Mouse (Mus musculus) gastrocnemius, postnatal 14 days (tissue): Measurements from ENCODE around the gene Pole2. TPM values are rescaled to one million over a fixed set of nuclear protein-coding genes. Genes with fewer than 3 reads are reported as not detected.

Experiments
- DNase-seq: peaks from one replicate; pipeline ENCODE4 v3.0.0; 2021; ENCODE audit warnings: mixed read lengths
- intact Hi-C: fragments of 180-260 bp; cut with DNase I; formaldehyde crosslinking; loops from one replicate; pipeline ENCODE4 v1.15.1; 2025; ENCODE audit warnings: low total_unique reads
- long read RNA-seq, 2 experiments: library from polyadenylated mRNA; stranded (forward); transcript quantifications; one replicate each; pipeline ENCODE4 v2.0.0; 2021
- total RNA-seq, 2 experiments: library from RNA; stranded (reverse); gene quantifications; 2 replicates each; pipeline ENCODE4 v1.2.3; 2021

Pole2 gene
- 1 to 10 TPM in 1 of 2 experiments, under 1 TPM in 1; 0.80 to 1.7 TPM for total RNA-seq
- long read RNA-seq, experiment 1, result 0 reads
- long read RNA-seq, experiment 2, partial matches to known transcripts, result 0 of 1 reads
- long read RNA-seq, experiment 2, other reads (novel, unspliced or antisense), result 0 of 1 reads

- intact Hi-C loops, result no loop called here
- DNase-seq, result peak; percentile 88
Observed at GRCm38 (mm10) chr12:69227776-69228466, at the start of gene Pole2. Gene Pole2 (minus strand): TSS chr12:69228195.

DNA sequence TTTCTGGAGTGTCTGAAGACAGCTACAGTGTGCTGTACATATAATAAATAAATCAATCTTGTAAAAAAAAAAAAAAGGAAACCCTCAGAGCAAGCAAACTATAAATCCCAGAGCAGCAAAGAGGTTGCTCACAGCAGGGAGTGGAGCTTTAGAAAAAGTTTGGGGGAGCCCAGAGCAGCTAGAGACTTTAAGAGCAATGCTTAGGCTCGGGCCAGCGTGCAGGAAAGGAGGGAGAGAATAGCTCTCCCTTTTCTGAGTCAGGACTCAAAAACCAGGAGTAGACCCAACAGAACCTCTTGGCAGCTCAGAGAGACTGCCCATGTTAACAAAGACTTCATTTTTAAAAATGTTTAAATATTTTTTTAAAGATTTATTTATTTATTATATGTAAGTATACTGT lies 41.0 kb upstream of the Pole2 start:
- no peak for DNase-seq
- intact Hi-C loops, result no loop called here

GRCm38 (mm10) chr12:69267956-69268632 lies 40.1 kb upstream of the Pole2 start:
- intact Hi-C loops, result no loop called here

DNA sequence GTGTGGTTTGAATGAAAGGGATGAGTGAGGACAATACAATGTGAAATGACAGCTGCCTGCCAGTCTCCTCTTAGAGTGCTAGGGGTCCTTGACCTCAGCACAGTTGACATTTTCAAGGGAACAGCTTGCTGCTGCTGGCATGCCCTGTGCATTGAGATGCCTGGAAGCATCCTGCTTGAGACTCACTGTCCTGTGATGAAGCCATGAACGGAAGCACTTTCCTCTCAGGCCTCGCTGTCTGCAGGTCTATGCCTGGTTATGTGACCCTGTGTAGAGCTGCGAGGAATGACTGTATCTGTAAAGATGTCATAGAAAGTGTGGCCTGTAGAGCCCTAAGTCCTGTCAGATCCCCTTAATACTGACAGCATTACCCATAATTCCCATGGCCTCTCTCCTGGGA lies 37.0 kb upstream of the Pole2 start:
- intact Hi-C loops, result no loop called here
- no peak for DNase-seq

More at GRCm38 (mm10) chr12:69267956-69268632, 40.1 kb upstream of the Pole2 start:
- no peak for DNase-seq

GRCm38 (mm10) chr12:69262251-69262650 lies 34.3 kb upstream of the Pole2 start:
- DNase-seq, result no peak
- intact Hi-C loops, result no loop called here

DNA sequence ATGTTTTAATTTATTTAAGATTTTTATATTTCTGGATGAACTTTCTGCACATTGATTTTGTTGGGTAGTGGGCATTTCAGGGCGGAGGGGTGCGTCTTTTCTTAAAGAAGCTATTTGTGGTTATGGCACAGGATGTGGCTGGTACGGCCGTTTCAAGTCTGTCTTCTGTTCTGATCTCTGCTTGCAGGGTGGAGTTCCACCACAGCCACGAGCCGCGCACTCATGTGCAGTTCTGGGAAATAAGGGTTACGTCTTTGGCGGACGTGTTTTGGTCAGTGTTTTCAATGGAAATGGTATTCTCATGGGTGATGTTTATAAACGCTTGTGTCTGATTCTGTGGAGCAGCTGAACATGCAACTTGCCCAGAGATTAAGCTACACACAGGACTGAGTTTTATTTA lies 29.8 kb upstream of the Pole2 start:
- DNase-seq, result no peak
- intact Hi-C loops, result no loop called here

DNA sequence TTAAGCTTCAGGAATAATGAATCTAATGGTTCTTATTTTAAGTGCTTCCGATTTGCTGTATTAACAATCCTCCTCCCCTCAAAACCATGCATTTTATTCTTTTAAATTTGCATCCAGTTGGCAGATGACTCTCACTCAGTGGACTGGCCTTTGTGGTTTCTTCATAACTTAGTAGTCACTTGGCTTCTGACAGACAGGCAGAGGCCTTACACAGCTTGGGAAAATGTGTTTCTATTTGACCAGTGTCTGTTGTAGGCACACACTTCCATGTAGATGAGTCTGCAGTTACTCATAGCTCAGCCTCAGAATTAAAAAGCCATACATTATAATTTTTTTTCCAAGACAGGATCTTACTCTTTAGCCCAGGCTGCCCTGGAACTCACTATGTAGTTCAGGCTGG lies 25.8 kb upstream of the Pole2 start:
- DNase-seq, result no peak
- intact Hi-C loops, result no loop called here

DNA sequence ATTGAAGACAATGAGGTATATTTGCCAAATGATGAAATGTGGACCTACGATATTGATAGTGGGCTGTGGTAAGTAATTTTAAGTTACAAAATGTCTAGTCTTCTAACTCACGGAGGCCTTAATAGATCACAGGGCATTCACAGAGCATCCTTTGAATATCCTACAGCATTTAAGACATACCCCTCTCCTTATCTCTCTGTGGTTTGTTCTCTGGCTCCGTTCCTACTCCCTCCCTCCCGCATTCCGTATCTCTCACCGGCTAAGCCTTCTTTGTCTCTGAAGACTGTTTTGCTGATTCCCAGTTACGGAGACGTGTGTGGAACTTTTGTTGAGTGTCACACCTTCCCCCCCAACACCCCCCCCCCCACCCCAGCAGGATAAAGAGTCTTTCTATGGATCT lies 22.8 kb upstream of the Pole2 start:
- DNase-seq, result no peak
- intact Hi-C loops, result no loop called here

DNA sequence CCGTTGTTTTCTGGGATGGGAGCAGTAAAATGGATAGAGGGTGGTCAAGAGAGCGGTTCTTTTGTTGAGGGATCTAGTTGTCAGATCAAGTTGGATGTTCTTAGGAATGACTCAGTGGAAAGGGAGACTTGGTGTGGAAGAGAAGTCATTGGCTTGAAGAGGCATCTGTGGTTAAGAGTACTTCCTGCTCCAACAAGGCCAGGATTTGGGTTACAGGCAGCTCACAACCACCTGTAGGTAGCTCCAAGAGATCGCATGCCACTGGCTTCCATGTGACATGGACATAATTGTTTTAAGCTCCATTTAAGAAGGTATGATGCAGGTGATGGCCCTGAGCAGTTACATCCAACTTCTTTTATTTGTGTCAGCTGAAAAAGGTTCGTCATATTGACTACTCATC lies 21.8 kb upstream of the Pole2 start:
- intact Hi-C loops, result loop anchor here (10.0 kb wide), 1 partner anchor 45 kb away; the partner anchor contains the start of gene Klhdc2
- DNase-seq, result no peak

GRCm38 (mm10) chr12:69241771-69242431 lies 13.9 kb upstream of the Pole2 start:
- DNase-seq, result peak; percentile 77
- intact Hi-C loops, result loop anchor here (10.0 kb wide), 1 partner anchor 53 kb away; the partner anchor contains the start of gene Klhdc2

GRCm38 (mm10) chr12:69241405-69241770 lies 13.4 kb upstream of the Pole2 start:
- intact Hi-C loops, result loop anchor here (10.0 kb wide), 1 partner anchor 53 kb away; the partner anchor contains the start of gene Klhdc2
- no peak for DNase-seq

GRCm38 (mm10) chr12:69240876-69241275 lies 12.9 kb upstream of the Pole2 start, which contains the start of gene Klhdc1:
Gene Klhdc1 (plus strand): TSS chr12:69241176.
- intact Hi-C loops, result loop anchor here (10.0 kb wide), 1 partner anchor 54 kb away; the partner anchor contains the start of gene Klhdc2
- no peak for DNase-seq

GRCm38 (mm10) chr12:69238284-69238683 lies 10.3 kb upstream of the Pole2 start:
- intact Hi-C loops, result no loop called here
- no peak for DNase-seq

DNA sequence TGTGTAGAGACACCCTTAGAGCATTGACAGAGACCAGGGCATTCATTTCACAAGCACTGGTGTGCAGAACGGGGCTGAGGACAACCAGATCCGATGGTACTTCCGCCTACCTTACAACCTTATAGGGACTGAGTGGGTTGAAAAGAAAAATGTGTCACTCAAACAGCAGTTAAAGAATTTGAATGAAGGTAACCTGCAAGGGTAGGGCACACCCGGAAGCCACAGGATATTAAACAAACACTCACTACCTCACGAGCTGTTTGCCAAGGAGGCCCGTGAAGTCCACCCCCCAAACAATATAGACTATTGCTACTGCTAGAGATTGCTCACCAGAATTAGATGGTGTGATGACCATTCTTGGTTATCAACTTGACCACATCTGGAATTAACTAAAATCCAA lies 7.8 kb upstream of the Pole2 start:
- intact Hi-C loops, result no loop called here

GRCm38 (mm10) chr12:69229251-69229650 lies 1.3 kb upstream of the Pole2 start:
- no peak for DNase-seq
- intact Hi-C loops, result no loop called here

More for the DNA sequence above, 7.8 kb upstream of the Pole2 start:
- DNase-seq, result no peak

- no peak for DNase-seq
- intact Hi-C loops, result no loop called here
Observed at GRCm38 (mm10) chr12:69220613-69221277, 7.2 kb downstream of the Pole2 start.

DNA sequence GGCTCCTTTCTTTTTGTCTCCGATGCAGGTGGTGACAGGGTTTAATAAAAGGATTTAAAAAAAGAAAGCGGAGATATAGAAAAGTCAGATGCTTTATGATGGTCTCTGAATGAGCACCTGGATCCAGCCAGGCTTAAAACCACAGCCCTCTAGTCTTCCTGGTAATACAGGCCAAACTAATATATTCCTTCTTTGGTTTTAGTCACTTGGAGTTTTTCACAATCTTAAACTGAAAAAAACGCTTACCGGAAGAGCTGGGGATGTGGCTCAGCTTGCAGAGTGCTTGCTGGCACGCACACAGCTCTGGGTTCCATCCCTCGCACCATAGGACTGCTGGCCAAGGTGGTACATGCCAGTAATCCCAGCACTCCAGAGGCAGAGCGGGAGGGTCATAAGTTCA lies 11.4 kb downstream of the Pole2 start:
- DNase-seq, result no peak
- intact Hi-C loops, result loop anchor here (10.0 kb wide), 1 partner anchor 118 kb away; no protein-coding TSS in a partner anchor

- intact Hi-C loops, result loop anchor here (10.0 kb wide), 1 partner anchor 120 kb away; no protein-coding TSS in a partner anchor
- peak; percentile 58 for DNase-seq
Observed at GRCm38 (mm10) chr12:69215000-69215785, 12.8 kb downstream of the Pole2 start.

- intact Hi-C loops, result loop anchor here (10.0 kb wide), 1 partner anchor 120 kb away; no protein-coding TSS in a partner anchor
- DNase-seq, result no peak
Observed at GRCm38 (mm10) chr12:69214393-69214792, 13.6 kb downstream of the Pole2 start.
